In genomic region chr5:38532084-38532483, GRCm38 (mm10) we compare ENCODE assay signal across 11 mouse cellular contexts. TPM values are rescaled to one million over a fixed set of nuclear protein-coding genes. Genes with fewer than 3 reads are reported as not detected.
A peak's percentile ranks its signal among the peaks of the same experiment; 100 is the strongest.
DNase-seq lines count a peak whose midpoint lies in the region; ATAC-seq and TF ChIP-seq lines count a peak whose summit lies in the region.
"Had no signal": no experiment of that assay in that cellular context is flagged by ENCODE, and none has a peak within 500 bp of the region (broad histone marks: within the 10 kb centered on the region; RNA-seq: fewer than 3 reads in every experiment).

No protein-coding gene starts in this region.

- no peaks in the 10 kb centered on the region for H3K9me3 ChIP-seq in kidney, postnatal 0 days (replicated peaks; ENCODE audit: low read length)
- H3K9me3 ChIP-seq in liver, embryonic 11.5 days (ENCODE audit: control insufficient read depth, low read length): no peaks in the 10 kb centered on the region
- H3K9me3 ChIP-seq: G1E; midbrain, embryonic 12.5 days had no signal

- no peak for TF ChIP-seq CTCF in kidney, postnatal 0 days (IDR thresholded peaks at IDR 0.05; ENCODE audit: low read depth)

- H3K4me3 ChIP-seq in kidney, postnatal 0 days (replicated peaks; ENCODE audit: low read depth, low read length): no peak overlapping the region
- H3K4me3 ChIP-seq in liver, embryonic 11.5 days (ENCODE audit: low read depth, low read length): no peak overlapping the region
- H3K4me3 ChIP-seq: midbrain, embryonic 12.5 days had no signal

- 93% methylated on average over 4 of the region's 4 CpGs for WGBS in kidney, postnatal 0 days
- WGBS in liver, embryonic 11.5 days: 85% methylated on average over 4 of the region's 4 CpGs

- no peak overlapping the region for H3K4me2 ChIP-seq in kidney, postnatal 0 days (ENCODE audit: low read length)
- H3K4me2 ChIP-seq in liver, embryonic 11.5 days: no peak overlapping the region
- H3K4me2 ChIP-seq: midbrain, embryonic 12.5 days had no signal

- no peaks in the 10 kb centered on the region for H3K27me3 ChIP-seq in kidney, postnatal 0 days (ENCODE audit: insufficient read depth, low read length)
- no peaks in the 10 kb centered on the region for H3K27me3 ChIP-seq in liver, embryonic 11.5 days (replicated peaks; ENCODE audit: control insufficient read depth, insufficient read depth, low read length)
- H3K27me3 ChIP-seq: midbrain, embryonic 12.5 days had no signal

- 0 out of 2 replicates have a peak, but pooled peaks have one; percentile 11 for ATAC-seq in kidney, postnatal 0 days (replicated peaks; ENCODE audit: low FRiP score, low read depth)
- ATAC-seq in megakaryocyte-erythroid progenitor cell, adult 5-6 weeks (replicated peaks; ENCODE audit: low FRiP score, low TSS enrichment, poor library complexity, severe bottlenecking): no peak
- ATAC-seq in liver, embryonic 11.5 days (replicated peaks; ENCODE audit: low FRiP score): no peak
- ATAC-seq: intestine, postnatal 0 days had no signal

- no peak for DNase-seq in kidney, postnatal 0 days (ENCODE audit: low spot score)
- DNase-seq in kidney, postnatal 25 days: no peak
- DNase-seq in cerebellum, postnatal 25 days: peak; percentile 78 to 82
- peak; percentile 63 for DNase-seq in layer of hippocampus, adult 9-10 months (ENCODE audit: low spot score)
- peak; percentile 24 for DNase-seq in right cerebral cortex, postnatal 14 days
- no peak for DNase-seq in lung, postnatal 14 days
- DNase-seq in liver, embryonic 11.5 days (ENCODE audit: low spot score): no peak

- peaks cover 83% of the 10 kb centered on the region for H3K36me3 ChIP-seq in kidney, postnatal 0 days (ENCODE audit: insufficient read depth, low read length)
- H3K36me3 ChIP-seq in liver, embryonic 11.5 days (ENCODE audit: control insufficient read depth, insufficient read depth, low read length): peaks cover 81% of the 10 kb centered on the region

- H3K27ac ChIP-seq in kidney, postnatal 0 days: no peak overlapping the region
- no peak overlapping the region for H3K27ac ChIP-seq in liver, embryonic 11.5 days (ENCODE audit: low read depth, low read length)
- H3K27ac ChIP-seq: midbrain, embryonic 12.5 days had no signal

- no peak overlapping the region for H3K9ac ChIP-seq in kidney, postnatal 0 days (ENCODE audit: low read depth, low read length)
- H3K9ac ChIP-seq in liver, embryonic 11.5 days (ENCODE audit: low read depth, low read length): no peak overlapping the region
- H3K9ac ChIP-seq: midbrain, embryonic 12.5 days had no signal

- no peaks in the 10 kb centered on the region for H3K4me1 ChIP-seq in kidney, postnatal 0 days (replicated peaks; ENCODE audit: insufficient read depth, low read length)
- H3K4me1 ChIP-seq in liver, embryonic 11.5 days (replicated peaks; ENCODE audit: control insufficient read depth, insufficient read depth, low read length): no peaks in the 10 kb centered on the region
- H3K4me1 ChIP-seq: midbrain, embryonic 12.5 days had no signal

RNA-seq across cellular contexts. Expression of gene Slc2a9, which starts 29.1 kb away (rescaled TPM):
- polyA plus RNA-seq in kidney, postnatal 0 days (2015; fragmentation: Nextera tagmentation; extraction: Ambion mirVana): 2.9 and 3.5 TPM in 2 replicates
- 1.5 and 4.6 TPM in 2 replicates for total RNA-seq in megakaryocyte-erythroid progenitor cell, adult 5-6 weeks (2014; fragmentation: Nextera tagmentation)
- total RNA-seq in megakaryocyte-erythroid progenitor cell, adult 5-6 weeks (2017): 1.8 and 4.4 TPM in 2 replicates
- polyA plus RNA-seq in liver, embryonic 11.5 days (2014; fragmentation: Nextera tagmentation; extraction: Ambion mirVana): 0.60 and 1.8 TPM in 2 replicates

RNA-seq across cellular contexts. Expression of gene Wdr1, which starts 30.9 kb away (rescaled TPM):
- polyA plus RNA-seq in kidney, postnatal 0 days (2015; fragmentation: Nextera tagmentation; extraction: Ambion mirVana): 165 and 182 TPM in 2 replicates
- total RNA-seq in megakaryocyte-erythroid progenitor cell, adult 5-6 weeks (2014; fragmentation: Nextera tagmentation): 75.8 and 77.7 TPM in 2 replicates
- total RNA-seq in megakaryocyte-erythroid progenitor cell, adult 5-6 weeks (2017): 107 and 112 TPM in 2 replicates
- polyA plus RNA-seq in liver, embryonic 11.5 days (2014; fragmentation: Nextera tagmentation; extraction: Ambion mirVana): 178 and 184 TPM in 2 replicates

Comparison
In these comparisons a context has a peak if more than half of its experiments do, and no peak if none do; other contexts are left out.
1. DNase-seq: peak in cerebellum, postnatal 25 days (2 of 2), layer of hippocampus, adult 9-10 months (single experiment) and right cerebral cortex, postnatal 14 days (single experiment); none in kidney, postnatal 0 days (single experiment), kidney, postnatal 25 days (0 of 2), lung, postnatal 14 days (single experiment) and liver, embryonic 11.5 days (single experiment).